Comparison of ENCODE assay signal across 17 mouse cellular contexts in genomic region chr13:75750785-75751184, GRCm38 (mm10).
"Had no signal": no experiment of that assay in that cellular context is flagged by ENCODE, and none has a peak within 500 bp of the region (broad histone marks: within the 10 kb centered on the region; RNA-seq: fewer than 3 reads in every experiment).

No protein-coding gene starts in this region.

- H3K36me3 ChIP-seq: lung, embryonic 15.5 days; midbrain, embryonic 13.5 days; midbrain, embryonic 15.5 days; neural tube, embryonic 12.5 days; stomach, embryonic 15.5 days had no signal

- H3K4me1 ChIP-seq: midbrain, embryonic 13.5 days; midbrain, embryonic 15.5 days; neural tube, embryonic 12.5 days had no signal

- DNase-seq: lung, adult 2 months; lung, postnatal 14 days; lung, postnatal 36 days; right cerebral cortex, postnatal 14 days; thymus, adult 2 months; thymus, postnatal 25 days; thymus, postnatal 4 days had no signal

- H3K27ac ChIP-seq: lung, embryonic 15.5 days; macrophage; midbrain, embryonic 13.5 days; midbrain, embryonic 15.5 days; neural tube, embryonic 12.5 days; stomach, embryonic 15.5 days; stomach, postnatal 0 days had no signal

- H3K4me2 ChIP-seq: lung, embryonic 15.5 days; midbrain, embryonic 11.5 days; midbrain, embryonic 13.5 days; midbrain, embryonic 15.5 days; neural tube, embryonic 12.5 days; stomach, embryonic 15.5 days had no signal

- ATAC-seq: lung, postnatal 0 days; midbrain, embryonic 13.5 days; midbrain, embryonic 15.5 days had no signal

- H3K9ac ChIP-seq: lung, embryonic 15.5 days; midbrain, embryonic 13.5 days; midbrain, embryonic 15.5 days; neural tube, embryonic 12.5 days; stomach, embryonic 15.5 days had no signal

- H3K9me3 ChIP-seq: lung, embryonic 15.5 days; megakaryocyte, embryonic 14.5 days; midbrain, embryonic 13.5 days; midbrain, embryonic 15.5 days; neural tube, embryonic 12.5 days; stomach, embryonic 15.5 days had no signal

- H3K27me3 ChIP-seq: lung, embryonic 15.5 days; megakaryocyte, embryonic 14.5 days; midbrain, embryonic 13.5 days; midbrain, embryonic 15.5 days; neural tube, embryonic 12.5 days; stomach, embryonic 15.5 days had no signal

- H3K4me3 ChIP-seq: lung, embryonic 15.5 days; megakaryocyte, embryonic 14.5 days; midbrain, embryonic 13.5 days; midbrain, embryonic 15.5 days; neural tube, embryonic 12.5 days; stomach, embryonic 15.5 days had no signal
